Mouse (Mus musculus): ENCODE data around the gene Ccnf. TPM values are rescaled to one million over a fixed set of nuclear protein-coding genes. Genes with fewer than 3 reads are reported as not detected.

The Ccnf gene
- total and polyA plus RNA-seq, 2 experiments from 2014 or later: 7.1 to 10.2 TPM

DNA sequence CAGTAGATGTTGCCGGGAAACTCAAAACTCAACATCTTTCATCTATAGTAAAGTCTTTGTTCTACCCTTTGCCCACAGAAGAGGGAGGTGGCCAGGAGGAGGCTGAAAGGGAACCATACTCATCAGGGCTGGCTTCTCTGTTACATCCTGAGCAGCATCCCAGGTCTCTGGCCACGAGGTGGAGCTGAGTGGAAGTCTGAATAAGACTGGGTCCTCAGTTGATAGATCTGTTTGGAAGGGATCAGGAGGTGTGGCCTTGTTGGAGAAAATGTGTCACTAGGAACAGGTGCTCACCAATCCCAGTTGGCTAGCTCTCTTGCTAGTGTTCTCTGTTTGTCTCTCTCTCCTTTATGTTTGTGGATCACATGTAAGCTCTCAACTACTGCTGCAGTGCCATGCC, 55.9 kb downstream of the Ccnf start:
- no peaks in the 10 kb centered on the region for H3K4me1 ChIP-seq (ENCODE audit: insufficient read depth, low read length)
- 0 out of 2 replicates have a peak, but pooled peaks cover 6% of the 10 kb centered on the region for H3K36me3 ChIP-seq (ENCODE audit: insufficient read depth, low read length)
- TF ChIP-seq CTCF (IDR thresholded peaks at IDR 0.05; ENCODE audit: low read depth): no peak
- no peak for ATAC-seq
- H3K27ac ChIP-seq: no peak overlapping the region
- H3K27me3 ChIP-seq (ENCODE audit: insufficient read depth, low read length): no peaks in the 10 kb centered on the region
- WGBS: 69% methylated on average over 2 of the region's 2 CpGs
- no peak overlapping the region for H3K4me2 ChIP-seq (ENCODE audit: low read depth, low read length)
- DNase-seq (ENCODE audit: low spot score): no peak
- no peak overlapping the region for H3K4me3 ChIP-seq (ENCODE audit: low read length)
- H3K9ac ChIP-seq (replicated peaks; ENCODE audit: low read length): no peak overlapping the region
- no peaks in the 10 kb centered on the region for H3K9me3 ChIP-seq (ENCODE audit: low read length)

DNA sequence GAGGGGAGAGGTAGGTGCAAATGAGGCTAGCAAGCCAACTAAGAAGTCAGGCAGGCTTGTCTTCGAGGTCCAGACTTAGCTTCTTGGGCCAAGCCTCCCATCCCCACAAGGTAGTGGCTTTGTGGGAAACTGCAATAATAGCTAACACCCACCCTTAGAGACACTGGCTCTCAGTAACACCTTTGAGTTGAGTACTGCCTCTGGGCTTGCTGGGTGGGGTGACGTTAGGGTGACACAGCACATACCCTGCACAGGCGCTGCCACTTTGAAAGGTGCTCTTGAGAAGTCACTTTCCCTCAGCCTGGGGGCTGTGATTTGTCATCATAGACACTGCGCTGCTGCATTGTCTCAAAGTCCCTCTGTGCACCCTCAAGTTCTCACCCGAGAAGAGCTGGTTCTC, 57.5 kb downstream of the Ccnf start:
- ATAC-seq (no peak), DNase-seq (ENCODE audit: low spot score) (no peak)
- TF ChIP-seq CTCF (IDR thresholded peaks at IDR 0.05; ENCODE audit: low read depth): no peak
- WGBS: 87% methylated on average over 5 of the region's 5 CpGs
- H3K4me1 ChIP-seq (ENCODE audit: insufficient read depth, low read length): no peaks in the 10 kb centered on the region
- H3K9ac ChIP-seq (replicated peaks; ENCODE audit: low read length): no peak overlapping the region
- H3K4me2 ChIP-seq (ENCODE audit: low read depth, low read length): no peak overlapping the region
- H3K36me3 ChIP-seq (ENCODE audit: insufficient read depth, low read length): 0 out of 2 replicates have a peak, but pooled peaks cover 6% of the 10 kb centered on the region
- no peaks in the 10 kb centered on the region for H3K27me3 ChIP-seq (ENCODE audit: insufficient read depth, low read length)
- H3K4me3 ChIP-seq (ENCODE audit: low read length): no peak overlapping the region
- no peaks in the 10 kb centered on the region for H3K9me3 ChIP-seq (ENCODE audit: low read length)
- H3K27ac ChIP-seq: no peak overlapping the region

DNA sequence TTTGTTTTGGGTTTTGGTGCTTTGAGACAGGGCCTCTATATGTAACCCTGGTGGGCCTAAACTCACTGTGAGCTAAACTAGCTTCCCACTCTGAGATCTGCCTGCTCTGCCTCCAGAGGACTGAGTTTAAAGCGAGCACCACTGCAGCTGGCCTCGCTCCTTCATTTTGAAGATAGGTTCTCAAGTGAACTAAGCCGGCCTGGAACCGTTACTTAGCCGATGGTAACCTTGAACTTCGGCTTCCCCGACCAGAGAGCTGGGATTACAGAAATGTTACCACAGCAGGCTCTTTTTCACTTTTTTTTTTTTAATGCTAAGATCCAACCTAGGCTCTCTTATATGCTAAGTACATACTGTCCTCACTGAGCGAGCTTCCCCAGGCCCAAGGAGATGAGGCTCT, 58.0 kb downstream of the Ccnf start:
- ATAC-seq: no peak
- no peak overlapping the region for H3K4me2 ChIP-seq (ENCODE audit: low read depth, low read length)
- TF ChIP-seq CTCF (IDR thresholded peaks at IDR 0.05; ENCODE audit: low read depth): no peak
- no peak for DNase-seq (ENCODE audit: low spot score)
- H3K36me3 ChIP-seq (ENCODE audit: insufficient read depth, low read length): 0 out of 2 replicates have a peak, but pooled peaks cover 6% of the 10 kb centered on the region
- no peaks in the 10 kb centered on the region for H3K27me3 ChIP-seq (ENCODE audit: insufficient read depth, low read length)
- no peak overlapping the region for H3K9ac ChIP-seq (replicated peaks; ENCODE audit: low read length)
- 90% methylated on average over 8 of the region's 8 CpGs for WGBS
- H3K4me3 ChIP-seq (ENCODE audit: low read length): no peak overlapping the region
- H3K4me1 ChIP-seq (ENCODE audit: insufficient read depth, low read length): no peaks in the 10 kb centered on the region
- H3K27ac ChIP-seq: no peak overlapping the region
- no peaks in the 10 kb centered on the region for H3K9me3 ChIP-seq (ENCODE audit: low read length)

DNA sequence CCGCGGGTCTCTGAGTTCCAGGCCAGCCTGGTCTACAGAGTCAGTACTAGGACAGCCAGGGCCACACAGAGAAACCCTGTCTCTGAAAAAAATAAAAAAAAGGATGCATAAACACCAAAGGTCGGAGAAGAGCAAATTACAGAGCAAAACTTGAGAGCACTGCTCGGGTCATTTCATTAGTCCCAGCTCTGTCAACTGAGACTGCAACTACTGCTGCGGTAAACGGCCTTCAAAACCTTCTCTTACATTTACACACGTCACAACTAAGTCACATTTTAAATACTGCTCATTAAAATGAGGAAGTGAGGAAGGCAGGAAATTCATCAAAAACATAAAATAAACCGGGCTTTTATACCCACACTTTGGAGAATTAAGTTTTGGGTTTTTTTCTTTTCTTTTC, 58.4 kb downstream of the Ccnf start:
- Histone ChIP-seq H3K4me2 (ENCODE audit: low read depth, low read length) (no peak overlapping the region), H3K4me3 (ENCODE audit: low read length) (no peak overlapping the region), H3K27ac (no peak overlapping the region), H3K9ac (replicated peaks; ENCODE audit: low read length) (no peak overlapping the region), H3K4me1 (ENCODE audit: insufficient read depth, low read length) (no peaks in the 10 kb centered on the region), H3K27me3 (ENCODE audit: insufficient read depth, low read length) (no peaks in the 10 kb centered on the region), H3K36me3 (ENCODE audit: insufficient read depth, low read length) (0 out of 2 replicates have a peak, but pooled peaks cover 6% of the 10 kb centered on the region), H3K9me3 (ENCODE audit: low read length) (no peaks in the 10 kb centered on the region)
- 81% methylated on average over 8 of the region's 8 CpGs for WGBS
- DNase-seq (ENCODE audit: low spot score) (no peak), ATAC-seq (no peak)
- TF ChIP-seq CTCF (IDR thresholded peaks at IDR 0.05; ENCODE audit: low read depth): no peak

DNA sequence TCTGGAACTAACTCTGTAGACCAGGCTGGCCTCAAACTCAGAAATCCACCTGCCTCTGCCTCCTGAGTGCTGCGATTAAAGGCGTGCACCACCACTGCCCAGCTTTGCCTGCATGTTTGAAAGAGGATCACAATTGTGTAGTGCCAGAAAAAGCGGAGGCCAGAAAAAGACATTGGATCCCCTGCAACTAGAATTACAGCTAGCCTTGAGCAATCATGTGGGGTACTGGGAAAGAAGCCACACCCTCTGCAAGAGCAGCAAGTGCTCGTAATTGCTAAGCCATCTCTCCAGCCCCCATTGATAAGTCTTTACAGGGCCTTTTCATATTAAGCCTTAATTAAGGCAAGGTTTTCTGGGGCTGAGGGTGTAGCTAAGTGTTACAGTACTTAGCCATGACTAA, 59.8 kb downstream of the Ccnf start:
- ATAC-seq: no peak
- 78% methylated on average over 4 of the region's 4 CpGs for WGBS
- Histone ChIP-seq H3K27me3 (ENCODE audit: insufficient read depth, low read length) (no peaks in the 10 kb centered on the region), H3K9me3 (ENCODE audit: low read length) (no peaks in the 10 kb centered on the region), H3K36me3 (ENCODE audit: insufficient read depth, low read length) (0 out of 2 replicates have a peak, but pooled peaks cover 6% of the 10 kb centered on the region), H3K4me3 (ENCODE audit: low read length) (no peak overlapping the region), H3K9ac (replicated peaks; ENCODE audit: low read length) (no peak overlapping the region), H3K27ac (no peak overlapping the region), H3K4me1 (ENCODE audit: insufficient read depth, low read length) (no peaks in the 10 kb centered on the region), H3K4me2 (ENCODE audit: low read depth, low read length) (no peak overlapping the region)
- no peak for TF ChIP-seq CTCF (IDR thresholded peaks at IDR 0.05; ENCODE audit: low read depth)
- no peak for DNase-seq (ENCODE audit: low spot score)

DNA sequence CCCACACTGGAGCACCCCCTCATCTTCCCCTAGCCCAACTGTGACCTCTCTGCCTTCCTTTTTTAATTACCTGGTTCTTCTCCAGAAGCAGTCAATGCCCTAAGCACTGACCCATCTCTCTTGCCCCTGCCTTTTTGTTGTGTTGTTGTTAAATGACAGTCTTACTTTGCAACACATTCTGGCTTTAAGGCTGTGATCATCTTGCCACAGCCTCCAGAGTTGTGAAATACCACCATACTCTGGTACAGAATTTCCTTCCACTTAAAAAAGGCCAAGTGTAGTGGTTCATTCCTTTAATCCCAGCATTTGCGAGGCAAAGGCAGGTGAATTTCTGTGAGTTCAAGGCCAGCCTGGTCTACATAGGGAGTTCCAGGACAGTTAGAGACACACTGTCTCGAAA, 60.4 kb downstream of the Ccnf start:
- Histone ChIP-seq H3K4me2 (ENCODE audit: low read depth, low read length) (no peak overlapping the region), H3K36me3 (ENCODE audit: insufficient read depth, low read length) (peaks cover 7% of the 10 kb centered on the region; the same call in 1 of the 2 replicates), H3K9me3 (ENCODE audit: low read length) (no peaks in the 10 kb centered on the region), H3K9ac (replicated peaks; ENCODE audit: low read length) (no peak overlapping the region), H3K4me1 (ENCODE audit: insufficient read depth, low read length) (no peaks in the 10 kb centered on the region), H3K27me3 (ENCODE audit: insufficient read depth, low read length) (no peaks in the 10 kb centered on the region), H3K27ac (no peak overlapping the region), H3K4me3 (ENCODE audit: low read length) (no peak overlapping the region)
- TF ChIP-seq CTCF (IDR thresholded peaks at IDR 0.05; ENCODE audit: low read depth): no peak
- no peak for DNase-seq (ENCODE audit: low spot score)
- WGBS: 91% methylated on average over 2 of the region's 2 CpGs
- no peak for ATAC-seq

DNA sequence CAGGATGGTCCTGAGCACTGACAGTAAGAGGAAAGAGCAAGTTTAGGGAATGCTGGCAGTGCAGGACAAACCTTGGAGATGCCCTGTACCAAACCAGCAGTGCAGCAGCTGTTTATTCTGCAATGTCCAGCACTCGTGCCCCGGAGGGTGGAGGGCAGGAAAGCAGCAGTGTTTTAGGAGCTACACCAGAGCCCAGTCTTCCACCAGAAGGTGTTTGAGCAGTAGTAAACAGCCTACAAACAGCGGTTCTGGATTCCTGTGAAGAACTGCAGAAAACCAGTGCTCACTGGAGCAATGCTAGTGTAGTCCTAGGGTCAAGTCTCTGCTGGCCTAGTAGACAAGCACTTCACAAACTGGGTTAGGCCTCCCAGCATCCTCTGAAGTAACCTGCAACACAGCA, 77.0 kb downstream of the Ccnf start:
- WGBS: 81% methylated on average over 3 of the region's 3 CpGs
- no peak for TF ChIP-seq CTCF (IDR thresholded peaks at IDR 0.05; ENCODE audit: low read depth)
- Histone ChIP-seq H3K4me3 (ENCODE audit: low read length) (no peak overlapping the region), H3K36me3 (ENCODE audit: insufficient read depth, low read length) (0 out of 2 replicates have a peak, but pooled peaks cover under 1% of the 10 kb centered on the region), H3K9me3 (ENCODE audit: low read length) (no peaks in the 10 kb centered on the region), H3K27me3 (ENCODE audit: insufficient read depth, low read length) (no peaks in the 10 kb centered on the region), H3K27ac (no peak overlapping the region), H3K4me1 (ENCODE audit: insufficient read depth, low read length) (0 out of 2 replicates have a peak, but pooled peaks cover 5% of the 10 kb centered on the region), H3K9ac (replicated peaks; ENCODE audit: low read length) (no peak overlapping the region), H3K4me2 (ENCODE audit: low read depth, low read length) (no peak overlapping the region)
- no peak for DNase-seq (ENCODE audit: low spot score)
- ATAC-seq: no peak

All from hindbrain, postnatal 0 days (tissue).